Mouse (Mus musculus): ENCODE measurements around the gene Erich4. TPM values are rescaled to one million over a fixed set of nuclear protein-coding genes. Genes with fewer than 3 reads are reported as not detected.
A peak's percentile ranks its signal among the peaks of the same experiment; 100 is the strongest.
"Not testable (repeated sequence)": the region's sequence is repeated elsewhere in the genome, so short reads cannot be mapped to it uniquely, and the experiment has no call there.

Erich4 gene
- total RNA-seq, 2 experiments from 2014 or later: not detected

- no peak for ATAC-seq (replicated peaks; ENCODE audit: poor library complexity)
Observed at GRCm38 (mm10) chr7:25582301-25582810, 33.3 kb downstream of the Erich4 start.

GRCm38 (mm10) chr7:25579441-25579840 lies 36.3 kb downstream of the Erich4 start:
- ATAC-seq (replicated peaks; ENCODE audit: poor library complexity): peak; percentile 42

- ATAC-seq (replicated peaks; ENCODE audit: poor library complexity): peak; percentile 99
Observed at GRCm38 (mm10) chr7:25576793-25577437, 38.8 kb downstream of the Erich4 start.

- not testable (repeated sequence) for ATAC-seq (replicated peaks; ENCODE audit: poor library complexity)
Observed at GRCm38 (mm10) chr7:25576308-25576707, 39.4 kb downstream of the Erich4 start.

GRCm38 (mm10) chr7:25575870-25576269 lies 39.8 kb downstream of the Erich4 start:
- ATAC-seq (replicated peaks; ENCODE audit: poor library complexity): no peak

- ATAC-seq (replicated peaks; ENCODE audit: poor library complexity): no peak
Observed at GRCm38 (mm10) chr7:25575105-25575504, 40.6 kb downstream of the Erich4 start.

- not testable (repeated sequence) for ATAC-seq (replicated peaks; ENCODE audit: poor library complexity)
Observed at GRCm38 (mm10) chr7:25573806-25574205, 41.9 kb downstream of the Erich4 start.

GRCm38 (mm10) chr7:25568721-25569120 lies 47.0 kb downstream of the Erich4 start:
- ATAC-seq (replicated peaks; ENCODE audit: poor library complexity): no peak

Other genes with a start within 250 kb of the Erich4 start
- not detected in 2 replicates for gene Cnfn, start 246.2 kb downstream of the Erich4 start, total RNA-seq (2015)
- not detected in 2 replicates for gene Cnfn, start 246.2 kb downstream of the Erich4 start, total RNA-seq (2017)
- gene Lipe, start 217.2 kb downstream of the Erich4 start, total RNA-seq (2015): 8.3 and 9.8 TPM in 2 replicates
- gene Lipe, start 217.2 kb downstream of the Erich4 start, total RNA-seq (2017): 7.2 and 7.4 TPM in 2 replicates
- gene Cxcl17, start 203.0 kb downstream of the Erich4 start, total RNA-seq (2015): not detected in 2 replicates
- not detected in 2 replicates for gene Cxcl17, start 203.0 kb downstream of the Erich4 start, total RNA-seq (2017)
- gene Ceacam1, start 138.3 kb downstream of the Erich4 start, total RNA-seq (2015): 62.9 and 87.1 TPM in 2 replicates
- 21.0 and 23.6 TPM in 2 replicates for gene Ceacam1, start 138.3 kb downstream of the Erich4 start, total RNA-seq (2017)
- gene Ceacam2, start 76.0 kb downstream of the Erich4 start, total RNA-seq (2015): 0.07 TPM in 1 of 2 replicates, not detected in the other
- gene Ceacam2, start 76.0 kb downstream of the Erich4 start, total RNA-seq (2017): 0.46 TPM in 1 of 2 replicates, not detected in the other
- 24.5 and 30.0 TPM in 2 replicates for gene Dmac2, start 3.5 kb upstream of the Erich4 start, total RNA-seq (2015)
- 34.0 and 34.9 TPM in 2 replicates for gene Dmac2, start 3.5 kb upstream of the Erich4 start, total RNA-seq (2017)
- gene B3gnt8, start 10.8 kb upstream of the Erich4 start, total RNA-seq (2015): 5.1 and 7.4 TPM in 2 replicates
- gene B3gnt8, start 10.8 kb upstream of the Erich4 start, total RNA-seq (2017): 13.2 and 22.2 TPM in 2 replicates
- gene Bckdha, start 43.1 kb upstream of the Erich4 start, total RNA-seq (2015): 37.6 and 46.7 TPM in 2 replicates
- 48.6 and 52.0 TPM in 2 replicates for gene Bckdha, start 43.1 kb upstream of the Erich4 start, total RNA-seq (2017)
- gene Exosc5, start 43.3 kb upstream of the Erich4 start, total RNA-seq (2015): 80.7 and 84.9 TPM in 2 replicates
- 55.6 and 71.8 TPM in 2 replicates for gene Exosc5, start 43.3 kb upstream of the Erich4 start, total RNA-seq (2017)
- 0.69 and 1.0 TPM in 2 replicates for gene Tmem91, start 59.3 kb upstream of the Erich4 start, total RNA-seq (2015)
- gene Tmem91, start 59.3 kb upstream of the Erich4 start, total RNA-seq (2017): not detected in 2 replicates
- gene B9d2, start 64.9 kb upstream of the Erich4 start, total RNA-seq (2015): 34.4 and 38.7 TPM in 2 replicates
- 38.2 and 39.8 TPM in 2 replicates for gene B9d2, start 64.9 kb upstream of the Erich4 start, total RNA-seq (2017)
- gene Tgfb1, start 71.1 kb upstream of the Erich4 start, total RNA-seq (2015): 237 and 286 TPM in 2 replicates
- 35.7 and 35.8 TPM in 2 replicates for gene Tgfb1, start 71.1 kb upstream of the Erich4 start, total RNA-seq (2017)
- 25.1 and 27.4 TPM in 2 replicates for gene Ccdc97, start 103.2 kb upstream of the Erich4 start, total RNA-seq (2015)
- 10.5 and 18.3 TPM in 2 replicates for gene Ccdc97, start 103.2 kb upstream of the Erich4 start, total RNA-seq (2017)
- 132 and 135 TPM in 2 replicates for gene Hnrnpul1, start 138.9 kb upstream of the Erich4 start, total RNA-seq (2015)
- 126 and 141 TPM in 2 replicates for gene Hnrnpul1, start 138.9 kb upstream of the Erich4 start, total RNA-seq (2017)
- 1.1 and 2.3 TPM in 2 replicates for gene Axl, start 172.8 kb upstream of the Erich4 start, total RNA-seq (2015)
- gene Axl, start 172.8 kb upstream of the Erich4 start, total RNA-seq (2017): 1.5 and 1.9 TPM in 2 replicates
- 0.17 TPM in 1 of 2 replicates, not detected in the other for gene Cyp2s1, start 201.0 kb upstream of the Erich4 start, total RNA-seq (2015)
- gene Cyp2s1, start 201.0 kb upstream of the Erich4 start, total RNA-seq (2017): not detected in 2 replicates